Mouse (Mus musculus) G1E (cell line): ENCODE data around the gene Slc16a11. TPM values are rescaled to one million over a fixed set of nuclear protein-coding genes. Genes with fewer than 3 reads are reported as not detected.

Experiments used
- ATAC-seq: 2 replicates; pipeline ENCODE4 v1.8.0; 2016; ENCODE audit warnings: mild to moderate bottlenecking; ENCODE audit not compliant: insufficient number of reproducible peaks, poor library complexity, low FRiP score, severe bottlenecking; ENCODE audit errors: extremely low read depth
- DNase-seq: peaks from one replicate; pipeline ENCODE4 v3.0.0; 2012; ENCODE audit warnings: low spot score
- H3K27me3 ChIP-seq: 2 replicates; pipeline ENCODE4 v1.6.1; 2012; ENCODE audit warnings: mild to moderate bottlenecking, low read length, inconsistent platforms; ENCODE audit not compliant: insufficient read depth
- H3K36me3 ChIP-seq: replicated peaks from 2 replicates; pipeline ENCODE3; 2012; ENCODE audit warnings: mild to moderate bottlenecking, inconsistent platforms
- H3K4me1 ChIP-seq: 2 replicates; pipeline ENCODE4 v1.6.1; 2012; ENCODE audit warnings: low read depth, low read length, inconsistent platforms, mixed read lengths; ENCODE audit not compliant: insufficient read depth
- H3K4me3 ChIP-seq: 2 replicates; pipeline ENCODE4 v1.5.1; 2012; ENCODE audit warnings: low read depth, mild to moderate bottlenecking, inconsistent platforms, low read length, moderate library complexity, mixed read lengths
- H3K9me3 ChIP-seq: replicated peaks from 2 replicates; pipeline ENCODE4 v1.6.1; 2012; ENCODE audit warnings: inconsistent platforms
- CTCF ChIP-seq: IDR thresholded peaks from 2 replicates; pipeline ENCODE4 v1.5.1; 2012; ENCODE audit warnings: low read depth, low read length, inconsistent platforms, mixed read lengths
- GATA1 ChIP-seq: IDR thresholded peaks from 2 replicates; pipeline ENCODE4 v1.6.1; 2012; ENCODE audit warnings: borderline replicate concordance, low read length, inconsistent platforms, mixed read lengths
- GATA2 ChIP-seq: IDR thresholded peaks from 2 replicates; pipeline ENCODE4 v1.6.1; 2012; ENCODE audit warnings: low read depth, low read length, inconsistent platforms, borderline replicate concordance
- POLR2AphosphoS5 ChIP-seq: IDR thresholded peaks from 2 replicates; pipeline ENCODE4 v1.6.1; 2012; ENCODE audit warnings: low read depth, low read length, inconsistent platforms; ENCODE audit not compliant: insufficient replicate concordance
- TAL1 ChIP-seq: conservative IDR thresholded peaks from 2 replicates; pipeline ENCODE4 v1.6.1; 2012; ENCODE audit warnings: low read depth, low read length, inconsistent platforms, mixed read lengths
- polyA plus RNA-seq: library from polyadenylated mRNA; stranded (reverse); fragments of >175 nt; gene quantifications from 2 replicates; pipeline ENCODE4 v1.2.3, GENCODE M21; 2012
- total RNA-seq, 2 experiments: library from RNA; stranded (forward) in 1 of 2; stranded (reverse) in 1 of 2; fragments of 200-1000 nt in 1 of 2; fragments of >200 nt in 1 of 2; fragmentation: Nextera tagmentation in 1 of 2; gene quantifications; 2 replicates each; pipeline ENCODE4 v1.2.3; 2014 to 2017

The Slc16a11 gene
- total and polyA plus RNA-seq, 3 experiments, result not detected

DNA sequence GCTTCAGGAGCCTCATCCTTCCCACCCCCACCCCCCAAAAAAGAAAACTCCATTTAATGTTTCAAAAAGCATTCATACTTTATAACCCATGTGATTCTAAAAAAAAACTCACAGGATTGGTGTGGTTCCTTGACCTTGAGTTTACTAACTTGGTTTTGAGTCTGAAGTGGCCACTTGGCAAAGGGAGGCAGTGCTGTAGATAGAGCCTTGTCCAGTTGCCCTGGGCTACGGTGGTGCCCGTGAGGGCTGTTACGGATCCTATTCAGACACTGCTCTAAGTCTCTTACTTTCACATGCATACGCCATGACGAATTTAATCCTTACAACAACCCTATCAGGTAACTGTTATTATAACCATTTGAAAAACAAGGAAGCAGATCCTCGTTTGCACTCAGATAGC, 580 bp upstream of the Slc16a11 start:
- TF ChIP-seq TAL1, result no peak
- no peak for TF ChIP-seq GATA2
- no peak for TF ChIP-seq CTCF
- no peak for TF ChIP-seq GATA1
- TF ChIP-seq POLR2AphosphoS5, result no peak
- DNase-seq, result no peak
- peaks cover 10% of the 10 kb centered on the region for H3K27me3 ChIP-seq
- no peaks in the 10 kb centered on the region for H3K4me1 ChIP-seq
- ATAC-seq, result no peak
- peaks cover 10% of the 10 kb centered on the region; the same call in 1 of the 2 replicates for H3K9me3 ChIP-seq
- H3K4me3 ChIP-seq, result no peak overlapping the region
- peaks cover 19% of the 10 kb centered on the region for H3K36me3 ChIP-seq

- Histone ChIP-seq H3K4me3 (no peak overlapping the region), H3K4me1 (peaks cover 2% of the 10 kb centered on the region; the same call in 1 of the 2 replicates), H3K36me3 (peaks cover 28% of the 10 kb centered on the region), H3K9me3 (peaks cover 10% of the 10 kb centered on the region; the same call in 1 of the 2 replicates), H3K27me3 (peaks cover 10% of the 10 kb centered on the region)
- DNase-seq (no peak), ATAC-seq (no peak)
- TF ChIP-seq POLR2AphosphoS5, result no peak
- TF ChIP-seq CTCF, result no peak
- TF ChIP-seq GATA1, result no peak
- no peak for TF ChIP-seq GATA2
- TF ChIP-seq TAL1, result no peak
Measured at GRCm38 (mm10) chr11:70212896-70213295, 344 bp downstream of the Slc16a11 start.

DNA sequence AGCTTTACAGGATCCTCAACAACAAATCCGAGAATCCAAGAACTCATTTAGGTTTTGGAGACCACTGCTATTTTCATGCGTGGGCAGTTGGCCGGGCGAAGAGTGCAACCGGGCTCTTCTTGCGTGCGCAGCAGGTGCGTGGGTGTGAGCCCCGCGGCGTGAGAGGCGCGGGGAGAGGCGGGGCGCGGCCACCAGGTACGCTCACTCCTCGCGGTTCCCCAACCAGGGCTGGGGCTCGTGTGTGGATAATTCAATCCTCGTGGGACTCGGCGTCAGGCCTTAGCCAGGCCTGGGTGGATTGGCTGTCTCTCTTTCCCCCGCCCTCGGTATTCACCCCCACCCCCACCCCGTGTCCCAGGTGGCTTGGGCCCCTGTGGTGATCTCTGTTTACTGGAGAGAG, 1.2 kb downstream of the Slc16a11 start:
- ATAC-seq (no peak), DNase-seq (no peak)
- TF ChIP-seq POLR2AphosphoS5, result no peak
- no peak for TF ChIP-seq CTCF
- no peak for TF ChIP-seq TAL1
- TF ChIP-seq GATA1, result no peak
- TF ChIP-seq GATA2, result no peak
- H3K4me1 ChIP-seq, result peaks cover 9% of the 10 kb centered on the region
- peaks cover 10% of the 10 kb centered on the region; the same call in 1 of the 2 replicates for H3K9me3 ChIP-seq
- H3K36me3 ChIP-seq, result peaks cover 37% of the 10 kb centered on the region
- peaks cover 6% of the 10 kb centered on the region for H3K27me3 ChIP-seq
- no peak overlapping the region for H3K4me3 ChIP-seq

DNA sequence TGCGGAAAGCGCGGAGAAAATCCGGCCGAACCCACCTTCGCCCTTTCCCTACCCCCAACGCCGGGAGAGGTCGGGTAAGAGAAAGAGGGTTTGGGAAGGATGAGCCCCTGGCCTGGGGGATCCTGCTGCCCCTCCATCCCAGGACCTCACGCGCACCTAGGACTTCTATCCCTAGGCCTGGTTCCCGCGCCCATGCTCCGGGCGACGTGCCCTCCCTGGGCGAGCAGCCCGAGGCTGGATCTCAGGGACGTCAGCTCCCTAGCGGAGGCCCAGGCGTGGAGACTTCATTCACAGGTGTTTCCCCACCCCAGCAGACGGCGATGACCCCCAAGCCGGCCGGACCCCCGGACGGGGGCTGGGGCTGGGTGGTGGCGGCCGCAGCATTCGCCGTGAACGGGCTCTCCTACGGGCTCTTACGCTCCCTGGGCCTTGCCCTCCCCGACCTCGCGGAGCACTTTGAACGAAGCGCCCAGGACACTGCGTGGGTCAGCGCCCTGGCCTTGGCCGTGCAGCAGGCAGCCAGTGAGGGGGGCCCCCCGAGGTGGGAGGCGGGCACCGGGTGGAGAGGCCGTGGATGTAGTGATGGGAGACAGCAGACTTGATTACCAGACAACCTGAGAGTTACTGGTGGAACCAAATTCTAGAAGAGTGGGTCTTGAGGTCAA, 1.8 kb downstream of the Slc16a11 start:
- Histone ChIP-seq H3K4me3 (no peak overlapping the region), H3K4me1 (peaks cover 15% of the 10 kb centered on the region), H3K27me3 (peaks cover 6% of the 10 kb centered on the region), H3K36me3 (peaks cover 42% of the 10 kb centered on the region), H3K9me3 (peaks cover 10% of the 10 kb centered on the region; the same call in 1 of the 2 replicates)
- ATAC-seq (no peak), DNase-seq (no peak)
- no peak for TF ChIP-seq TAL1
- TF ChIP-seq GATA1, result no peak

DNA sequence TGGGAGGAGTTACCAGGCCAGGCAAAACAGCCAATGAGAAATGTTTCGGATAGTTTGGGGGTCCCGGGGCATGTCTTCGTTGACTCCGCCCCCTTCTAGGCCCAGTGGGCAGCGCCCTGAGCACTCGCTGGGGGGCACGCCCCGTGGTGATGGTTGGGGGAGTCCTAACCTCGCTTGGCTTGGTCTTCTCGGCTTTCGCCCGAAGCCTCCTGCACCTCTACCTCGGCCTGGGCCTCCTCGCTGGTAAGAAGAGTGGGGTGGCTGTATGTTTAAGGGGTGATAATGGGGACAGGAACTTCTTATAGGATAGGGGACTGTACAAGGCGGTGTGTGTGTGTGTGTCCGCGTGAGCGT, 2.3 kb downstream of the Slc16a11 start:
- Histone ChIP-seq H3K27me3 (peaks cover 6% of the 10 kb centered on the region), H3K36me3 (peaks cover 42% of the 10 kb centered on the region), H3K9me3 (peaks cover 10% of the 10 kb centered on the region; the same call in 1 of the 2 replicates), H3K4me3 (no peak overlapping the region), H3K4me1 (peaks cover 20% of the 10 kb centered on the region)
- ATAC-seq (no peak), DNase-seq (no peak)
- no peak for TF ChIP-seq GATA1

GRCm38 (mm10) chr11:70215301-70215700, 2.7 kb downstream of the Slc16a11 start:
- TF ChIP-seq GATA1 (no peak), CTCF (no peak), GATA2 (no peak), POLR2AphosphoS5 (no peak), TAL1 (no peak)
- Histone ChIP-seq H3K36me3 (peaks cover 42% of the 10 kb centered on the region), H3K4me3 (no peak overlapping the region), H3K27me3 (peaks cover 6% of the 10 kb centered on the region), H3K4me1 (peaks cover 25% of the 10 kb centered on the region), H3K9me3 (peaks cover 10% of the 10 kb centered on the region; the same call in 1 of the 2 replicates)
- DNase-seq (no peak), ATAC-seq (no peak)

GRCm38 (mm10) chr11:70216103-70216502, 3.6 kb downstream of the Slc16a11 start:
- TF ChIP-seq GATA2 (no peak), POLR2AphosphoS5 (no peak), TAL1 (no peak), GATA1 (no peak), CTCF (no peak)
- Histone ChIP-seq H3K4me3 (no peak overlapping the region), H3K36me3 (peaks cover 42% of the 10 kb centered on the region), H3K4me1 (peaks cover 31% of the 10 kb centered on the region), H3K27me3 (peaks cover 2% of the 10 kb centered on the region), H3K9me3 (peaks cover 10% of the 10 kb centered on the region; the same call in 1 of the 2 replicates)
- ATAC-seq, result no peak
- no peak for DNase-seq
